Mouse (Mus musculus) gonadal fat pad, adult 2 months (tissue): ENCODE results near the gene Pgls. TPM values are rescaled to one million over a fixed set of nuclear protein-coding genes. Genes with fewer than 3 reads are reported as not detected.

Experiments used
- DNase-seq: peaks from one replicate; pipeline ENCODE4 v3.0.0-alpha.2; 2012; ENCODE audit warnings: low read depth
- polyA plus RNA-seq: library from polyadenylated mRNA; depleted of rRNA; stranded (reverse); fragments of >200 nt; gene quantifications from 2 replicates; pipeline ENCODE4 v1.2.3, GENCODE M21; 2012; rRNA removed

Pgls gene
- polyA plus RNA-seq, 1 experiment = 111 TPM

GRCm38 (mm10) chr8:71637149-71638095 lies 45.4 kb downstream of the Pgls start:
- no peak for DNase-seq

GRCm38 (mm10) chr8:71638321-71638720 lies 46.3 kb downstream of the Pgls start:
- DNase-seq = no peak

GRCm38 (mm10) chr8:71639318-71639717 lies 47.3 kb downstream of the Pgls start:
- DNase-seq = no peak

- DNase-seq = no peak
Measured at GRCm38 (mm10) chr8:71645510-71645909, 53.5 kb downstream of the Pgls start.

Other genes with a start within 250 kb of the Pgls start
- 157 and 172 TPM in 2 replicates for gene Use1, start 225.3 kb upstream of the Pgls start, polyA plus RNA-seq
- 10.2 and 13.0 TPM in 2 replicates for gene Ocel1, start 220.9 kb upstream of the Pgls start, polyA plus RNA-seq
- gene Nr2f6, start 210.2 kb upstream of the Pgls start, polyA plus RNA-seq = 133 and 165 TPM in 2 replicates
- 40.6 and 59.8 TPM in 2 replicates for gene Ushbp1, start 196.4 kb upstream of the Pgls start, polyA plus RNA-seq
- 107 and 126 TPM in 2 replicates for gene Babam1, start 195.3 kb upstream of the Pgls start, polyA plus RNA-seq
- 1.8 TPM in 2 replicates for gene Ankle1, start 186.2 kb upstream of the Pgls start, polyA plus RNA-seq
- gene Abhd8, start 128.5 kb upstream of the Pgls start, polyA plus RNA-seq = 24.1 and 29.2 TPM in 2 replicates
- 49.9 and 63.7 TPM in 2 replicates for gene Mrpl34, start 127.2 kb upstream of the Pgls start, polyA plus RNA-seq
- 95.7 and 103 TPM in 2 replicates for gene Dda1, start 123.0 kb upstream of the Pgls start, polyA plus RNA-seq
- gene Ano8, start 106.2 kb upstream of the Pgls start, polyA plus RNA-seq = 18.3 and 18.9 TPM in 2 replicates
- gene Gtpbp3, start 104.1 kb upstream of the Pgls start, polyA plus RNA-seq = 19.0 and 21.4 TPM in 2 replicates
- gene Plvap, start 80.4 kb upstream of the Pgls start, polyA plus RNA-seq = 91.9 and 104 TPM in 2 replicates
- gene Ccdc194, start 66.5 kb upstream of the Pgls start, polyA plus RNA-seq = 0.07 TPM in 1 of 2 replicates, not detected in the other
- gene Bst2, start 54.7 kb upstream of the Pgls start, polyA plus RNA-seq = 123 and 139 TPM in 2 replicates
- 144 and 146 TPM in 2 replicates for gene Mvb12a, start 49.3 kb upstream of the Pgls start, polyA plus RNA-seq
- 3.4 and 4.1 TPM in 2 replicates for gene Tmem221, start 33.3 kb upstream of the Pgls start, polyA plus RNA-seq
- gene Nxnl1, start 25.6 kb upstream of the Pgls start, polyA plus RNA-seq = 0.41 and 0.53 TPM in 2 replicates
- gene Slc27a1, start 23.3 kb upstream of the Pgls start, polyA plus RNA-seq = 227 and 307 TPM in 2 replicates
- gene Fam129c, start 5.5 kb downstream of the Pgls start, polyA plus RNA-seq = 2.1 and 2.2 TPM in 2 replicates
- gene Colgalt1, start 18.8 kb downstream of the Pgls start, polyA plus RNA-seq = 140 and 155 TPM in 2 replicates
- gene Unc13a, start 79.6 kb downstream of the Pgls start, polyA plus RNA-seq = 0.58 and 2.0 TPM in 2 replicates
- gene Jak3, start 84.1 kb downstream of the Pgls start, polyA plus RNA-seq = 19.6 and 19.9 TPM in 2 replicates
- gene Insl3, start 97.0 kb downstream of the Pgls start, polyA plus RNA-seq = 10.6 and 37.9 TPM in 2 replicates
- 7.9 and 11.1 TPM in 2 replicates for gene B3gnt3, start 109.6 kb downstream of the Pgls start, polyA plus RNA-seq
- 6.1 TPM in 2 replicates for gene Fcho1, start 133.5 kb downstream of the Pgls start, polyA plus RNA-seq